In the genomic region with DNA sequence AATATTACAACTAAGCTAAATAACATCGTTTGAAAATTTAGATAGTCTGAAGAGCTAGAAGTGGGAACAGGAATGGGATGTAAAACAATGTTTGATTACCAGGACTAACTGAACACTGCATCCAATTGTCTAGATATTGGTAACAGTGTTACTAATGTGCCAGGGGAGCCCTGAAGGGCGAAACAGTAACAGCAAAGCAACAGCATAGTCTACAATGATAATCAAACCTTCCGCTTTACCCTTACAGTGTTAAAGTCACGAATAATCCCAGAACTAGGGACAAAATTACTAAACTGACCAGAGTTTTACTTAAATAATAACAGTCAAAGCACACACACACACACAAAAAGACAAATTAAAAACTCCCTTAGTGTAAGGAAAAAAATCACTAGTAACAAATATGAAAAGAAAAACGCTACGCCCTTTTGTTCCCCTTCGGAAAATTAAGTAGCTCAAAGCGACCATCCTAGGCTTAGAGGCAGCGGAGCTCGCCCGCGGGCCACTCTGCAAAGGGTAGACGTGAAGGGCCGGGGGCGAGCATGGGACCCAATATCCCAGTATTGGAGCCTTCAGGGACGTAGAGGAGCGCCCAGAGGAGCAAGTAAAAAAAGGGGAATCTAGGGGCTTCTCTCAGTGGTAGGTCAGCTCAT, we compare ENCODE assay signal across 13 mouse cellular contexts. TPM values are rescaled to one million over a fixed set of nuclear protein-coding genes. Genes with fewer than 3 reads are reported as not detected.
DNase-seq lines count a peak whose midpoint lies in the region; ATAC-seq and TF ChIP-seq lines count a peak whose summit lies in the region.
"Had no signal": no experiment of that assay in that cellular context is flagged by ENCODE, and none has a peak within 500 bp of the region (broad histone marks: within the 10 kb centered on the region; RNA-seq: fewer than 3 reads in every experiment).

No protein-coding gene starts in this region.

- no peak for ATAC-seq in heart, embryonic 15.5 days (replicated peaks; ENCODE audit: insufficient number of reproducible peaks, insufficient read depth, low FRiP score, low read depth)
- ATAC-seq in lung, postnatal 0 days, result no peak
- no peak for ATAC-seq in embryonic facial prominence, embryonic 13.5 days (ENCODE audit: insufficient number of reproducible peaks, insufficient read depth, low FRiP score, low TSS enrichment, low read depth)
- no peak for ATAC-seq in limb, embryonic 15.5 days (ENCODE audit: insufficient number of reproducible peaks, low FRiP score, low TSS enrichment, low read depth)
- ATAC-seq: forebrain, embryonic 16.5 days had no signal

- no peak for TF ChIP-seq EP300 in lung, postnatal 0 days (IDR thresholded peaks at IDR 0.05)

- no peaks in the 10 kb centered on the region for H3K36me3 ChIP-seq in heart, embryonic 15.5 days
- H3K36me3 ChIP-seq in lung, postnatal 0 days (ENCODE audit: insufficient read depth, low read length), result no peaks in the 10 kb centered on the region
- H3K36me3 ChIP-seq in embryonic facial prominence, embryonic 13.5 days, result no peaks in the 10 kb centered on the region
- H3K36me3 ChIP-seq in limb, embryonic 15.5 days, result no peaks in the 10 kb centered on the region

- no peak for DNase-seq in heart, postnatal 4 days
- no peak for DNase-seq in lung, postnatal 0 days (ENCODE audit: low spot score)
- DNase-seq in lung, postnatal 10 days, result no peak
- DNase-seq in ovary, postnatal 14 days (ENCODE audit: low spot score), result no peak
- DNase-seq in urinary bladder, postnatal 10 days (ENCODE audit: low spot score), result no peak
- DNase-seq: cerebellum, postnatal 36 days had no signal

- H3K4me3 ChIP-seq in heart, embryonic 15.5 days, result peak overlapping the region; percentile 28
- peak overlapping the region; percentile 51 for H3K4me3 ChIP-seq in lung, postnatal 0 days (ENCODE audit: low read depth, low read length)
- H3K4me3 ChIP-seq in embryonic facial prominence, embryonic 13.5 days, result peak overlapping the region; percentile 15
- peak overlapping the region; percentile 44 for H3K4me3 ChIP-seq in limb, embryonic 15.5 days

- H3K27ac ChIP-seq in heart, embryonic 15.5 days, result no peak overlapping the region
- H3K27ac ChIP-seq in lung, postnatal 0 days (ENCODE audit: low read length), result peak overlapping the region; percentile 87
- no peak overlapping the region for H3K27ac ChIP-seq in embryonic facial prominence, embryonic 13.5 days
- H3K27ac ChIP-seq in limb, embryonic 15.5 days, result peak overlapping the region; percentile 84
- H3K27ac ChIP-seq: macrophage had no signal

- no peak for TF ChIP-seq CTCF in lung, postnatal 0 days (IDR thresholded peaks at IDR 0.05)

- H3K4me2 ChIP-seq in heart, embryonic 15.5 days, result peak overlapping the region; percentile 41
- peak overlapping the region; percentile 59 for H3K4me2 ChIP-seq in lung, postnatal 0 days (replicated peaks; ENCODE audit: low read depth, low read length)
- H3K4me2 ChIP-seq in embryonic facial prominence, embryonic 13.5 days, result peak overlapping the region; percentile 38
- H3K4me2 ChIP-seq in limb, embryonic 15.5 days, result peak overlapping the region; percentile 50

- no peak overlapping the region for H3K9ac ChIP-seq in heart, embryonic 15.5 days
- H3K9ac ChIP-seq in lung, postnatal 0 days (replicated peaks; ENCODE audit: low read depth), result peak overlapping the region; percentile 78
- H3K9ac ChIP-seq in embryonic facial prominence, embryonic 13.5 days, result 0 out of 2 replicates have a peak overlapping the region, but pooled peaks have one; percentile 32
- peak overlapping the region; percentile 39 for H3K9ac ChIP-seq in limb, embryonic 15.5 days

- no peaks in the 10 kb centered on the region for H3K9me3 ChIP-seq in heart, embryonic 15.5 days (replicated peaks)
- no peaks in the 10 kb centered on the region for H3K9me3 ChIP-seq in lung, postnatal 0 days (ENCODE audit: low read length)
- no peaks in the 10 kb centered on the region for H3K9me3 ChIP-seq in embryonic facial prominence, embryonic 13.5 days
- no peaks in the 10 kb centered on the region for H3K9me3 ChIP-seq in limb, embryonic 15.5 days

- WGBS in heart, embryonic 15.5 days, result 8% methylated on average over 17 of the region's 17 CpGs
- WGBS in lung, postnatal 0 days, result 4% methylated on average over 17 of the region's 17 CpGs
- WGBS in embryonic facial prominence, embryonic 13.5 days, result 3% methylated on average over 17 of the region's 17 CpGs
- WGBS in limb, embryonic 15.5 days, result 12% methylated on average over 17 of the region's 17 CpGs

- H3K27me3 ChIP-seq in heart, embryonic 15.5 days, result peaks cover 96% of the 10 kb centered on the region
- H3K27me3 ChIP-seq in lung, postnatal 0 days (replicated peaks; ENCODE audit: insufficient read depth, low read length), result peaks cover 28% of the 10 kb centered on the region; the same call in 1 of the 2 replicates
- H3K27me3 ChIP-seq in embryonic facial prominence, embryonic 13.5 days, result peaks cover 88% of the 10 kb centered on the region
- H3K27me3 ChIP-seq in limb, embryonic 15.5 days, result peaks cover 73% of the 10 kb centered on the region

- H3K4me1 ChIP-seq in heart, embryonic 15.5 days (replicated peaks), result peaks cover 18% of the 10 kb centered on the region
- H3K4me1 ChIP-seq in lung, postnatal 0 days (ENCODE audit: insufficient read depth, low read depth, low read length), result no peaks in the 10 kb centered on the region
- peaks cover 29% of the 10 kb centered on the region for H3K4me1 ChIP-seq in embryonic facial prominence, embryonic 13.5 days
- H3K4me1 ChIP-seq in limb, embryonic 15.5 days, result peaks cover 29% of the 10 kb centered on the region

RNA-seq across cellular contexts. Expression of gene Tbx4, which starts 1.7 kb away (rescaled TPM):
- polyA plus RNA-seq in heart, embryonic 15.5 days (2015; fragmentation: Nextera tagmentation; extraction: Ambion mirVana), result 1.6 and 4.4 TPM in 2 replicates
- total RNA-seq in heart, postnatal 4 days (2021), result under 1 TPM in 1 of 2 experiments, not detected in 1; 0.09 TPM
- 46.2 and 48.5 TPM in 2 replicates for polyA plus RNA-seq in lung, postnatal 0 days (2015; fragmentation: Nextera tagmentation; extraction: Ambion mirVana)
- polyA plus RNA-seq in embryonic facial prominence, embryonic 13.5 days (2015; fragmentation: Nextera tagmentation; extraction: Ambion mirVana), result 3.0 and 3.1 TPM in 2 replicates
- polyA plus RNA-seq in limb, embryonic 15.5 days (2015; fragmentation: Nextera tagmentation; extraction: Ambion mirVana), result 14.9 and 21.9 TPM in 2 replicates
- polyA plus RNA-seq: macrophage had no signal

RNA-seq across cellular contexts. Expression of gene Gm11444, which starts 37.8 kb away (rescaled TPM):
- polyA plus RNA-seq in heart, embryonic 15.5 days (2015; fragmentation: Nextera tagmentation; extraction: Ambion mirVana), result not detected in 2 replicates
- total RNA-seq in heart, postnatal 4 days (2021), result not detected
- not detected in 2 replicates for polyA plus RNA-seq in lung, postnatal 0 days (2015; fragmentation: Nextera tagmentation; extraction: Ambion mirVana)
- not detected in 2 replicates for polyA plus RNA-seq in embryonic facial prominence, embryonic 13.5 days (2015; fragmentation: Nextera tagmentation; extraction: Ambion mirVana)
- not detected in 2 replicates for polyA plus RNA-seq in limb, embryonic 15.5 days (2015; fragmentation: Nextera tagmentation; extraction: Ambion mirVana)
- polyA plus RNA-seq: forebrain, embryonic 16.5 days; gonadal fat pad, adult 2 months; macrophage; neural tube, embryonic 14.5 days had no signal

RNA-seq across cellular contexts. Expression of gene Tbx2, which starts 55.6 kb away (rescaled TPM):
- 2.6 and 5.3 TPM in 2 replicates for polyA plus RNA-seq in heart, embryonic 15.5 days (2015; fragmentation: Nextera tagmentation; extraction: Ambion mirVana)
- 10 to 100 TPM; 11.3 to 11.5 TPM for total RNA-seq in heart, postnatal 4 days (2021)
- 43.6 and 49.6 TPM in 2 replicates for polyA plus RNA-seq in lung, postnatal 0 days (2015; fragmentation: Nextera tagmentation; extraction: Ambion mirVana)
- 14.2 and 14.5 TPM in 2 replicates for polyA plus RNA-seq in embryonic facial prominence, embryonic 13.5 days (2015; fragmentation: Nextera tagmentation; extraction: Ambion mirVana)
- 3.4 and 4.1 TPM in 2 replicates for polyA plus RNA-seq in limb, embryonic 15.5 days (2015; fragmentation: Nextera tagmentation; extraction: Ambion mirVana)
- polyA plus RNA-seq: macrophage had no signal

Comparison
In these comparisons a context has a peak if more than half of its experiments do, and no peak if none do; other contexts are left out.
1. H3K27ac ChIP-seq: peak in lung, postnatal 0 days (single experiment) and limb, embryonic 15.5 days (single experiment); none in heart, embryonic 15.5 days (single experiment) and embryonic facial prominence, embryonic 13.5 days (single experiment).
2. Peak in every context shown above with its lines, with median percentiles within 50 percentile points of each other: H3K4me2 ChIP-seq and H3K4me3 ChIP-seq.